Mouse (Mus musculus) stomach, postnatal 0 days (tissue): ENCODE measurements around the gene Veph1.

ENCODE experiments used
- CTCF ChIP-seq: IDR thresholded peaks from 2 replicates; pipeline ENCODE4 v1.5.1; 2016; ENCODE audit warnings: antibody characterized with exemption, low read depth, mild to moderate bottlenecking, moderate library complexity
- EP300 ChIP-seq: optimal IDR thresholded peaks from 2 replicates; pipeline ENCODE3; 2016; ENCODE audit warnings: antibody characterized with exemption

GRCm38 (mm10) chr3:66166606-66167290 is 129.9 kb downstream of the Veph1 start:
- TF ChIP-seq CTCF = no peak
- no peak for TF ChIP-seq EP300
